Mouse (Mus musculus): ENCODE results near the gene Lgals4. TPM values are rescaled to one million over a fixed set of nuclear protein-coding genes. Genes with fewer than 3 reads are reported as not detected.

Lgals4 gene
- polyA plus RNA-seq, 1 experiment from 2014 or later = 10.9 TPM

DNA sequence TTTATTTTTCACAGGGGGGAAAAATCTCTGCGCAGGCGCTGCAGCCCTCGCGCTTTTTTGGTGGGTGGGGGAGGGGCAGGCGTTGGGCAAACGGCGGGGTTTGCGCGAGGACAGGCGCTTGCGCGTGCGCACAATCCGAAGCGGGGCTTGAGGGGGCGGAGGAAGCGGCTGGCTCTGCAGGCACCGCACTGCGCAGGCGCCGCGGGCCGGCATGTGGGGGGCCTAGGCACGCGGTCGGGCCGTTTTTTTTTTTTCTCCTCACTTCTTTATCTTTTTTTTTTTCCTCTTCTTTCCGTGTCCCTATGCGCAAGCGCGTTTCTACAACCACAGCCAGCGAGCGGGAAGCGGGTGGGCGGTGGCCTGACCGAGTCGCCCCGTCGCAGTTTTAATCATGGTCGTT, 22.4 kb upstream of the Lgals4 start:
- peak; percentile 97 for DNase-seq (ENCODE audit: low spot score)

DNA sequence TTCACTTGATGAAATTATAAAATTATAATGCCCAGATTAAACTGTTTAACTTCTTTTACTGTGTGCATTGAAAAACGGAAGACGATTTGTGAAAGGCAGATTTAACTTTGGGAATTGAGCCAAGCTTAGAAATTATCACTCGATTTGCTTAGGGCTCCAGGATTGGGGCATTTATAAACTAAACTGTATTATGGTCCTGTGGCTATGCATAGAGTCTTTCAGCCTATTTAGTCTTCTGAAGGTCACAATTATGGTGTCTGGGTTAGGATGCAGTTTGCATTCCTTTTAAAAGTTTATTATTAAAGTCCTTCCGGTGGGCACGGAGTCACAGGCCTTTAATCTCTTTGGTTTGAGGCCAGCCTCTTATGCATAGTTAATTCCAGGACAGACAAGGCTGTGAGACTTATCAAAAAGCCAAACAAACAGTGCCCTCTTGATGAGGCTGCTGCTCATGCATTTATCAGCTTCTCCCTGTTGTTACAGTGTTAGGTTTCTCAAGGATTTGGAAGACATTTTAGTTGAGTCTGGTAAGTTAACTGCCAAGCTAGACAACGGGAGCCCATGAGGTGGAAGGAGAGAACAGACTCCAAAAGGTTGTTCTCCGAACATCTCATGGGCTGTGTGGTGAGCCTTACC, 21.9 kb upstream of the Lgals4 start:
- Histone ChIP-seq H3K4me2 (ENCODE audit: low read length) (peak overlapping the region; percentile 75), H3K4me1 (replicated peaks; ENCODE audit: insufficient read depth, low read length) (peaks cover 13% of the 10 kb centered on the region), H3K27ac (peak overlapping the region; percentile 98; the same call in 1 of the 2 replicates), H3K4me3 (replicated peaks; ENCODE audit: low read depth, low read length) (peak overlapping the region; percentile 83), H3K9ac (ENCODE audit: low read depth, low read length) (peak overlapping the region; percentile 99), H3K9me3 (replicated peaks; ENCODE audit: low read length) (no peaks in the 10 kb centered on the region), H3K27me3 (ENCODE audit: insufficient read depth, low read length) (no peaks in the 10 kb centered on the region), H3K36me3 (ENCODE audit: insufficient read depth, low read length) (peaks cover 38% of the 10 kb centered on the region)
- no peak for ATAC-seq (replicated peaks; ENCODE audit: low FRiP score, low read depth)
- TF ChIP-seq CTCF (IDR thresholded peaks at IDR 0.05; ENCODE audit: low read depth) = no peak
- under 1% methylated on average over 7 of the region's 7 CpGs for WGBS
- DNase-seq (ENCODE audit: low spot score) = no peak

More for the DNA sequence above, 22.4 kb upstream of the Lgals4 start:
- WGBS = 0% methylated on average over 39 of the region's 40 CpGs
- TF ChIP-seq CTCF (IDR thresholded peaks at IDR 0.05; ENCODE audit: low read depth) = no peak
- Histone ChIP-seq H3K4me3 (replicated peaks; ENCODE audit: low read depth, low read length) (peak overlapping the region; percentile 83), H3K9ac (ENCODE audit: low read depth, low read length) (peak overlapping the region; percentile 99), H3K27ac (peak overlapping the region; percentile 98), H3K4me1 (replicated peaks; ENCODE audit: insufficient read depth, low read length) (peaks cover 13% of the 10 kb centered on the region), H3K4me2 (ENCODE audit: low read length) (peak overlapping the region; percentile 75), H3K36me3 (ENCODE audit: insufficient read depth, low read length) (peaks cover 34% of the 10 kb centered on the region), H3K9me3 (replicated peaks; ENCODE audit: low read length) (no peaks in the 10 kb centered on the region), H3K27me3 (ENCODE audit: insufficient read depth, low read length) (no peaks in the 10 kb centered on the region)
- no peak for ATAC-seq (replicated peaks; ENCODE audit: low FRiP score, low read depth)

DNA sequence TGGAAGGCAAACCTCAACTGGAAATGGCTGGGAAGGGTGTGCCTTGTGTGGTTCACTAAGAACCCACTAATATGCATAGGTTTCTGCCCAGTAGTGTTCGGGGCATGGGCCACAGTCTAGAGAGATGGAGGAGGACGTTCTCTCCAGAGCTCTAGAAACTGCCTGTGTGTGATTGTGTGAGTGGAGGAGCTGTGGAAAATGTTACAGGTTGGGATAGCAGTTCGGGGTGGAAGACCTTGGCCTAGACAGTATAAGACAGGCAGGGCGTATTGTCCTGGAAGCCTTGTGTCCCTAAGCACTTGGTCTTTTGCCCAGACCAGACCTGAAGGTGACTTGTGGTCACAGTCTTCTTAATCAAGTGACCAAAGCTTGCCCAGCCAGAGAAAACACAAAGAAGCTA, 21.2 kb upstream of the Lgals4 start:
- Histone ChIP-seq H3K4me3 (replicated peaks; ENCODE audit: low read depth, low read length) (peak overlapping the region; percentile 83), H3K4me2 (ENCODE audit: low read length) (peak overlapping the region; percentile 75), H3K27me3 (ENCODE audit: insufficient read depth, low read length) (no peaks in the 10 kb centered on the region), H3K36me3 (ENCODE audit: insufficient read depth, low read length) (peaks cover 44% of the 10 kb centered on the region), H3K4me1 (replicated peaks; ENCODE audit: insufficient read depth, low read length) (peaks cover 13% of the 10 kb centered on the region), H3K9me3 (replicated peaks; ENCODE audit: low read length) (no peaks in the 10 kb centered on the region), H3K27ac (peak overlapping the region; percentile 3; the same call in 1 of the 2 replicates), H3K9ac (ENCODE audit: low read depth, low read length) (peak overlapping the region; percentile 99)
- TF ChIP-seq CTCF (IDR thresholded peaks at IDR 0.05; ENCODE audit: low read depth) = no peak
- 50% methylated on average over 4 of the region's 4 CpGs for WGBS
- ATAC-seq (replicated peaks; ENCODE audit: low FRiP score, low read depth) = no peak
- DNase-seq (ENCODE audit: low spot score) = no peak

DNA sequence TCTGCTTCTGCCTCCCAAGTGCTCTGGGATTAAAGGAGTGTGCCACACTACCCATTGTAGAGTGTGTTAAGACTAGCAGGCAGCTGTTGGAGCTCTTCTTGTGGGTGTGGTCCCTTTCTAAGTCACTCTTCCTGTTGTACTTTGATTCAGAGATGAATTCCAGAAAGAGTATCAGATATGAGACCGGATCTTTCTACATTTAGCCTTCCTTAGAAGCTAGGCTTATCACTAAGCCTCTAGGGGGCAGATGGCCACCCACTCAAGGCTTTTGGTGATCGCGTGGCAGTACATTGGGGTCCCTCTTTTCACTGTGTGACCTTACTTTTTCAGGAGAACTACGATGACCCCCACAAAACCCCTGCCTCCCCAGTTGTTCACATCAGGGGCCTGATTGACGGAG, 20.7 kb upstream of the Lgals4 start:
- Histone ChIP-seq H3K27me3 (ENCODE audit: insufficient read depth, low read length) (no peaks in the 10 kb centered on the region), H3K4me1 (replicated peaks; ENCODE audit: insufficient read depth, low read length) (peaks cover 9% of the 10 kb centered on the region), H3K4me3 (replicated peaks; ENCODE audit: low read depth, low read length) (peak overlapping the region; percentile 83; the same call in 1 of the 2 replicates), H3K9me3 (replicated peaks; ENCODE audit: low read length) (no peaks in the 10 kb centered on the region), H3K36me3 (ENCODE audit: insufficient read depth, low read length) (peaks cover 49% of the 10 kb centered on the region), H3K4me2 (ENCODE audit: low read length) (peak overlapping the region; percentile 75), H3K9ac (ENCODE audit: low read depth, low read length) (0 out of 2 replicates have a peak overlapping the region, but pooled peaks have one; percentile 9), H3K27ac (peak overlapping the region; percentile 3; the same call in 1 of the 2 replicates)
- DNase-seq (ENCODE audit: low spot score) (no peak), ATAC-seq (replicated peaks; ENCODE audit: low FRiP score, low read depth) (no peak)
- peak; percentile 53; the same call in 1 of the 2 replicates for TF ChIP-seq CTCF (IDR thresholded peaks at IDR 0.05; ENCODE audit: low read depth)
- 64% methylated on average over 5 of the region's 5 CpGs for WGBS

DNA sequence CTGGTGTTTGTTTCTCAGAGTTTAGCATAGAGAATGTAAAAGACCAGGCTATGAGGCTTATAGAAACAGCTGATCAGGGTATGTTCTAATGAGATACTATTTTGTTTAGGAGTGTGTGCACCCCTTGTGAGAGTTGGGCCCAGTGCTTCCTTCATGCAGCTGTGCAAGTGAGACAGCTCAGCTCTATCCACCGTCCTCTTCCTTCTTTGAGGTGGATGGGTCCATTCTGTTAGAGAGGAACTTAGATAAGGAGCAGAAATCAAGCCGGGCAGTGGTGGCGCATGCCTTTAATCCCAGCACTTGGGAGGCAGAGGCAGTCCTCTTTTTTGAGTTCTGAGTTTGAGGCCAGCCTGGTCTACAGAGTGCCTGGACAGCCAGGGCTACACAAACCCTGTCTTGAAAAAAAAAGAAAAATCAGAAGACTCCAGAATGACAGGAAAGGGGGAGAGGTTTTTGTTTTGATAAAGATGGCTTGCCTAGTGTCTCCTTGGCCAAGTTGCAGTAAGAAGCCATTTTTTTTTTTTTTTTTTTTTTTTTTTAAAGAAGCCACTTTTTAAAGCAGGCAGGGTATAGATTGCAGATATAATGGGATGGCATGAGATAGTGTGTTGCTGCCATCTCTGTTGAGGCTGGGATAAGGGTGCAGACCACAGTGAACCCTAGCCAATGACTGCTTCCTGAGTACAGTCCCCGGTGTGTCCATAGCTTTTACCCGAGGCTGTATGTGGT, 19.2 kb upstream of the Lgals4 start:
- no peak overlapping the region for H3K9ac ChIP-seq (ENCODE audit: low read depth, low read length)
- no peaks in the 10 kb centered on the region for H3K27me3 ChIP-seq (ENCODE audit: insufficient read depth, low read length)
- peaks cover 7% of the 10 kb centered on the region for H3K4me1 ChIP-seq (replicated peaks; ENCODE audit: insufficient read depth, low read length)
- no peak overlapping the region for H3K27ac ChIP-seq
- no peaks in the 10 kb centered on the region for H3K9me3 ChIP-seq (replicated peaks; ENCODE audit: low read length)
- no peak for ATAC-seq (replicated peaks; ENCODE audit: low FRiP score, low read depth)
- H3K4me3 ChIP-seq (replicated peaks; ENCODE audit: low read depth, low read length) = no peak overlapping the region
- H3K36me3 ChIP-seq (ENCODE audit: insufficient read depth, low read length) = peaks cover 62% of the 10 kb centered on the region
- WGBS = 87% methylated on average over 5 of the region's 5 CpGs
- DNase-seq (ENCODE audit: low spot score) = no peak
- H3K4me2 ChIP-seq (ENCODE audit: low read length) = no peak overlapping the region
- TF ChIP-seq CTCF (IDR thresholded peaks at IDR 0.05; ENCODE audit: low read depth) = no peak

DNA sequence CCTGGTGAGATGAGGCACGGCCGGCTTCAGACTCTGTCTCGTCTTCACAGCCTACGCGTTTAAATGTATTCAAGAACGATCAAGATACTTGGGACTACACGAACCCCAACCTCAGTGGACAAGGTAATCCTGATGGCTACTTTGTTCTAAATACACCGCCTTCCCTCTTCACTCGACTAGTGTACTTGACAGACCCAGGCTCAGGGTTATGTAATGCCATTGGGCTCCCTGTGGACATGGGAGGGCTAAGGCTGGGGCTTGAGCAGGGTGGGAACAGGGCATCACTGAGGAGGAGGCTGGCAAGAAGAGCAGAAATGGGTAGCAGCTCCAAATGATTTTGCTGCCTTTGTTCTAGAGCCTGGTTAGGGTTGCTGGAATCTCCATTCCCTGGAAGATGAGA, 18.4 kb upstream of the Lgals4 start:
- no peaks in the 10 kb centered on the region for H3K9me3 ChIP-seq (replicated peaks; ENCODE audit: low read length)
- H3K4me3 ChIP-seq (replicated peaks; ENCODE audit: low read depth, low read length) = no peak overlapping the region
- no peak overlapping the region for H3K9ac ChIP-seq (ENCODE audit: low read depth, low read length)
- DNase-seq (ENCODE audit: low spot score) (no peak), ATAC-seq (replicated peaks; ENCODE audit: low FRiP score, low read depth) (no peak)
- WGBS = 91% methylated on average over 9 of the region's 9 CpGs
- H3K36me3 ChIP-seq (ENCODE audit: insufficient read depth, low read length) = peaks cover 69% of the 10 kb centered on the region
- peaks cover 7% of the 10 kb centered on the region for H3K4me1 ChIP-seq (replicated peaks; ENCODE audit: insufficient read depth, low read length)
- no peak overlapping the region for H3K27ac ChIP-seq
- no peak overlapping the region for H3K4me2 ChIP-seq (ENCODE audit: low read length)
- H3K27me3 ChIP-seq (ENCODE audit: insufficient read depth, low read length) = no peaks in the 10 kb centered on the region
- TF ChIP-seq CTCF (IDR thresholded peaks at IDR 0.05; ENCODE audit: low read depth) = no peak

All from kidney, postnatal 0 days (tissue).